Mouse (Mus musculus): ENCODE measurements around the gene Spp1.

- TF ChIP-seq MYB (IDR thresholded peaks at IDR 0.05; ENCODE audit: low read depth, low read length) (no peak), GATA1 (IDR thresholded peaks at IDR 0.05; ENCODE audit: low read depth, low read length) (no peak), UBTF (IDR thresholded peaks at IDR 0.05; ENCODE audit: borderline replicate concordance, insufficient read depth, low read depth, low read length) (no peak), NELFE (IDR thresholded peaks at IDR 0.05; ENCODE audit: low read depth, low read length) (no peak), POLR2A (IDR thresholded peaks at IDR 0.05; ENCODE audit: control insufficient read depth in 1 of 2, insufficient read depth in 1 of 2, low read depth in 1 of 2, low read length in 2 of 2, poor library complexity in 1 of 2) (no peak), USF2 (IDR thresholded peaks at IDR 0.05; ENCODE audit: borderline replicate concordance in 1 of 2, insufficient read depth in 1 of 2, low read depth in 1 of 2, low read length in 2 of 2) (no peak), CTCF (IDR thresholded peaks at IDR 0.05 in 2 of 3, conservative IDR thresholded peaks at IDR 0.05 in 1 of 3; ENCODE audit: control insufficient read depth in 1 of 3, insufficient read depth in 1 of 3, low read depth in 2 of 3, low read length in 3 of 3, poor library complexity in 1 of 3, severe bottlenecking in 1 of 3) (no peak), CHD1 (IDR thresholded peaks at IDR 0.05; ENCODE audit: low read depth, low read length) (no peak), GABPA (IDR thresholded peaks at IDR 0.05; ENCODE audit: low read depth, low read length) (no peak), ZC3H11A (IDR thresholded peaks at IDR 0.05; ENCODE audit: low read depth, low read length) (no peak), NRF1 (IDR thresholded peaks at IDR 0.05; ENCODE audit: insufficient read depth, low read depth, low read length, poor library complexity, severe bottlenecking) (no peak), BHLHE40 (IDR thresholded peaks at IDR 0.05; ENCODE audit: borderline replicate concordance, low read depth, low read length) (no peak), KAT2A (conservative IDR thresholded peaks at IDR 0.05; ENCODE audit: low read depth, low read length) (no peak), ELF1 (IDR thresholded peaks at IDR 0.05; ENCODE audit: low read depth, low read length) (no peak)
Observed at GRCm38 (mm10) chr5:104482856-104483255, 47.9 kb downstream of the Spp1 start.
